Mouse (Mus musculus): Measurements from ENCODE around the gene Tmf1. TPM values are rescaled to one million over a fixed set of nuclear protein-coding genes. Genes with fewer than 3 reads are reported as not detected.
A peak's percentile ranks its signal among the peaks of the same experiment; 100 is the strongest.

The Tmf1 gene
- total and polyA plus RNA-seq, 2 experiments: 1.6 to 18.0 TPM

GRCm38 (mm10) chr6:97211981-97212380, 33.1 kb upstream of the Tmf1 start:
- DNase-seq (ENCODE audit: extremely low read depth, low read depth, low spot score): peak; percentile 61
- H3K4me3 ChIP-seq (ENCODE audit: insufficient read depth, low read depth, low read length): no peak overlapping the region; the same call in 1 of the 2 replicates

GRCm38 (mm10) chr6:97210962-97211601, 32.2 kb upstream of the Tmf1 start:
- H3K27ac ChIP-seq (replicated peaks; ENCODE audit: insufficient read depth, low read depth, low read length): peak overlapping the region; percentile 52
- H3K4me3 ChIP-seq (ENCODE audit: insufficient read depth, low read depth, low read length): peak overlapping the region; percentile 75
- no peaks in the 10 kb centered on the region for H3K27me3 ChIP-seq (ENCODE audit: control insufficient read depth, insufficient read depth, low read length)
- peak; percentile 23 for DNase-seq (ENCODE audit: extremely low read depth, low read depth, low spot score)
- H3K9ac ChIP-seq (ENCODE audit: low read depth, low read length): peak overlapping the region; percentile 83
- H3K4me1 ChIP-seq (ENCODE audit: control insufficient read depth, insufficient read depth, low read length): peaks cover 4% of the 10 kb centered on the region
- TF ChIP-seq POLR2A (IDR thresholded peaks at IDR 0.05; ENCODE audit: extremely low read depth, insufficient read depth, low read length) (no peak), CTCF (IDR thresholded peaks at IDR 0.05; ENCODE audit: low read depth, low read length) (no peak)
- H3K36me3 ChIP-seq (ENCODE audit: control insufficient read depth, insufficient read depth, low read length): peaks cover 3% of the 10 kb centered on the region; the same call in 1 of the 2 replicates
- WGBS: 5% methylated on average over 22 of the region's 22 CpGs
- H3K79me2 ChIP-seq (ENCODE audit: control insufficient read depth, insufficient read depth, low read length): peaks cover 10% of the 10 kb centered on the region; the same call in 1 of the 2 replicates

More at GRCm38 (mm10) chr6:97211981-97212380, 33.1 kb upstream of the Tmf1 start:
- TF ChIP-seq CTCF (IDR thresholded peaks at IDR 0.05; ENCODE audit: low read depth, low read length) (no peak), POLR2A (IDR thresholded peaks at IDR 0.05; ENCODE audit: extremely low read depth, insufficient read depth, low read length) (no peak)
- H3K79me2 ChIP-seq (ENCODE audit: control insufficient read depth, insufficient read depth, low read length): peaks cover 14% of the 10 kb centered on the region; the same call in 1 of the 2 replicates
- WGBS: 32% methylated on average over 12 of the region's 12 CpGs
- H3K4me1 ChIP-seq (ENCODE audit: control insufficient read depth, insufficient read depth, low read length): peaks cover 4% of the 10 kb centered on the region
- no peaks in the 10 kb centered on the region for H3K27me3 ChIP-seq (ENCODE audit: control insufficient read depth, insufficient read depth, low read length)
- H3K9ac ChIP-seq (ENCODE audit: low read depth, low read length): no peak overlapping the region
- H3K27ac ChIP-seq (replicated peaks; ENCODE audit: insufficient read depth, low read depth, low read length): no peak overlapping the region
- H3K36me3 ChIP-seq (ENCODE audit: control insufficient read depth, insufficient read depth, low read length): peaks cover 3% of the 10 kb centered on the region; the same call in 1 of the 2 replicates

DNA sequence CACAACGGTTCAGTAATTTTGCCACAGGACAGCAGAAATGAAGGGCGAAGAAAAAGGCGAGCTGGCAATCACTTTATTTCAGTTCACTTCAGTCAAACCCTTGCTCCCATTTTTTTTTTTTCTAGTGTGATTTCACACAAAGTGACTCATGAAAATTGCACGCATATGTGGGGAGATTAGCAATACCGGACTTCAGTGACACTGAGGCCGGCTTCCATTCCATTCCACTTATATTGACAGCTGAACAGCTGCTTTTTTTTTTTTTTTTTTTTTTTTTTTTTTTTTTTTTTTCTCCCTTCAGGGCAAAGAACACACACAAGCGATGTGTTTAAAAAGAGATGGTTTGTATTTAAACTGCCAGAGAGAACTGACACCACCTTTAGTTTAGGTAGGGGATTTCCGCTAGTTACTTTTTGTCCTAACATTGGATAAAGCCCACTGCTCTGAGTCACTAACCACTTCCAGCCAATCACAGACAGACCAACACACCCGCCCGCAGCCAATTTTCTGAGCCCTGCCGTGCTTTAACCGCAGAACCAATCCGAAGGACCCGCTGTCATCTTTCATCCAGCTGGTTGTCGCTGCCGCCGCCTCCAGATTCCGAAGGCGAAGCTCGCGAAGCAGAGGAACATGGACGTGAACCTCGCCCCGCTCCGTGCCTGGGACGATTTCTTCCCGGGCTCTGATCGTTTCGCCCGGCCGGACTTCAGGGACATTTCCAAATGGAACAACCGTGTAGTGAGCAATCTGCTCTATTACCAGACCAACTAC, 31.5 kb upstream of the Tmf1 start, which contains the start of gene Arl6ip5:
Gene Arl6ip5, plus strand, starts transcription at position 499 of the 771 bp plus-strand sequence.
- Histone ChIP-seq H3K27ac (replicated peaks; ENCODE audit: insufficient read depth, low read depth, low read length) (peak within 1 kb of the TSS; percentile 52), H3K9ac (ENCODE audit: low read depth, low read length) (peak within 1 kb of the TSS; percentile 83), H3K27me3 (ENCODE audit: control insufficient read depth, insufficient read depth, low read length) (no peaks in the 10 kb centered on the region), H3K79me2 (ENCODE audit: control insufficient read depth, insufficient read depth, low read length) (peaks cover 10% of the 10 kb centered on the region; the same call in 1 of the 2 replicates), H3K36me3 (ENCODE audit: control insufficient read depth, insufficient read depth, low read length) (peaks cover 1% of the 10 kb centered on the region; the same call in 1 of the 2 replicates), H3K4me1 (ENCODE audit: control insufficient read depth, insufficient read depth, low read length) (peaks cover 4% of the 10 kb centered on the region), H3K4me3 (ENCODE audit: insufficient read depth, low read depth, low read length) (peak within 1 kb of the TSS; percentile 75)
- DNase-seq (ENCODE audit: extremely low read depth, low read depth, low spot score): peak; percentile 89
- 6% methylated on average over 32 of the region's 32 CpGs for WGBS
- TF ChIP-seq CTCF (IDR thresholded peaks at IDR 0.05; ENCODE audit: low read depth, low read length): no peak
- peak; percentile 48; the same call in 1 of the 2 replicates for TF ChIP-seq POLR2A (IDR thresholded peaks at IDR 0.05; ENCODE audit: extremely low read depth, insufficient read depth, low read length)

DNA sequence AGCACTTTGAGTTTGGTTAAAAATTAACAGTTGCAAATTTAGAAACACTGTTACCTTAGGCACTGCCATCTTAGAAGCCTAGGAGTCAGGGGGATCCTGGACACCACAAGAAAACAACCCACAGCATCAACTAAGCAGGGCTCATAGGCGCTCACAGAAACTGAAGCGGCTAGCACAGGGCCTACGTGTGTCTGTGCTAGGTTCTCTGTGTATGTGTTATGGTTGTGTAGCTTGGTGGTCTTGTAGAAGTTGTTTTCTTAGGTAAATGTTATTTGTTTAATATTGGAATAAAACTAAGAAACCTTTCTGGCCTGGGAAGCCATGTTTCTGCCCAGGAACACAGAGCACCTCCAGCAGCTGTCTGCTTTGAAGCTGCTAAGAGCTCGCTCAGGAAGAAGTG, 30.8 kb upstream of the Tmf1 start:
- Histone ChIP-seq H3K4me1 (ENCODE audit: control insufficient read depth, insufficient read depth, low read length) (peaks cover 4% of the 10 kb centered on the region), H3K4me3 (ENCODE audit: insufficient read depth, low read depth, low read length) (no peak overlapping the region), H3K27ac (replicated peaks; ENCODE audit: insufficient read depth, low read depth, low read length) (no peak overlapping the region), H3K36me3 (ENCODE audit: control insufficient read depth, insufficient read depth, low read length) (peaks cover 1% of the 10 kb centered on the region; the same call in 1 of the 2 replicates), H3K27me3 (ENCODE audit: control insufficient read depth, insufficient read depth, low read length) (no peaks in the 10 kb centered on the region), H3K9ac (ENCODE audit: low read depth, low read length) (no peak overlapping the region), H3K79me2 (ENCODE audit: control insufficient read depth, insufficient read depth, low read length) (peaks cover 14% of the 10 kb centered on the region; the same call in 1 of the 2 replicates)
- DNase-seq (ENCODE audit: extremely low read depth, low read depth, low spot score): no peak
- 95% methylated on average over 4 of the region's 4 CpGs for WGBS
- no peak for TF ChIP-seq POLR2A (IDR thresholded peaks at IDR 0.05; ENCODE audit: extremely low read depth, insufficient read depth, low read length)
- no peak for TF ChIP-seq CTCF (IDR thresholded peaks at IDR 0.05; ENCODE audit: low read depth, low read length)

DNA sequence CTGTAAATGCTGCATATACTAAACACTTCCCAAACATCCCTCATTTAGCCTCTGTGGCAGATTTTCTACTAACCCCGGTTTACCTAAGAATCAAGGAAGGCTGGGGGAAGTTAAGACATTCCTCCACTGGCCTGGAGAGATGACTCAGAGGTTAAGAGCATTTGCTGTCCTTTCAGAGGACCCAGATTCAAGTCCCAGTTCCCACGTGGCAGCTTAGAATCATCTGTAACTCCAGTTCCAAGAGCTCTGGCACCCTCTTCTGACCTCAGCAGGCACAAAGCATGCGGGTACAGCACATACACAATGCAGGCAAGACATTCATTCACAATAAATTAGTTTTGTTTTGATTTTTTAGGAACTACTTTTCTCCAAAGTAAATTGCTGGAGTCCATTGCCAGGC, 30.3 kb upstream of the Tmf1 start:
- 71% methylated on average over 3 of the region's 3 CpGs for WGBS
- Histone ChIP-seq H3K9ac (ENCODE audit: low read depth, low read length) (no peak overlapping the region), H3K27me3 (ENCODE audit: control insufficient read depth, insufficient read depth, low read length) (no peaks in the 10 kb centered on the region), H3K36me3 (ENCODE audit: control insufficient read depth, insufficient read depth, low read length) (no peaks in the 10 kb centered on the region), H3K79me2 (ENCODE audit: control insufficient read depth, insufficient read depth, low read length) (peaks cover 14% of the 10 kb centered on the region; the same call in 1 of the 2 replicates), H3K4me1 (ENCODE audit: control insufficient read depth, insufficient read depth, low read length) (peaks cover 6% of the 10 kb centered on the region), H3K4me3 (ENCODE audit: insufficient read depth, low read depth, low read length) (no peak overlapping the region), H3K27ac (replicated peaks; ENCODE audit: insufficient read depth, low read depth, low read length) (no peak overlapping the region)
- no peak for TF ChIP-seq POLR2A (IDR thresholded peaks at IDR 0.05; ENCODE audit: extremely low read depth, insufficient read depth, low read length)
- no peak for TF ChIP-seq CTCF (IDR thresholded peaks at IDR 0.05; ENCODE audit: low read depth, low read length)
- DNase-seq (ENCODE audit: extremely low read depth, low read depth, low spot score): no peak

All from liver, adult 2 months (tissue).